Mouse (Mus musculus) stomach, postnatal 0 days (tissue): ENCODE measurements at regions not wholly inside any gene's neighbourhood (a gene's known extent, or its start where the extent isn't known, plus 50 kb on each side); places are given as distances from the start of the nearest gene placed in this dataset.
"Not testable (repeated sequence)": the region's sequence is repeated elsewhere in the genome, so short reads cannot be mapped to it uniquely, and the experiment has no call there.

Experiments
- ATAC-seq: fragments of 200-750 bp; cut with Nextera tagmentation; 2 replicates; pipeline ENCODE4 v1.8.0; 2017; ENCODE audit not compliant: low FRiP score, low TSS enrichment
- DNase-seq: peaks from one replicate; pipeline ENCODE4 v3.0.0-alpha.2; 2016; ENCODE audit warnings: low spot score
- H3K27ac ChIP-seq: fragments of 300-500 bp; sonication (generic); replicated peaks from 2 replicates; pipeline ENCODE4 v1.5.1; 2014; ENCODE audit warnings: mild to moderate bottlenecking, control low read depth
- H3K27me3 ChIP-seq: fragments of 300-500 bp; sonication (generic); 2 replicates; pipeline ENCODE4 v1.6.1; 2014; ENCODE audit warnings: low read length; ENCODE audit not compliant: control insufficient read depth, insufficient read depth
- H3K36me3 ChIP-seq: fragments of 300-500 bp; sonication (generic); 2 replicates; pipeline ENCODE4 v1.6.1; 2014; ENCODE audit warnings: low read length, mixed read lengths; ENCODE audit not compliant: control insufficient read depth, insufficient read depth
- H3K4me1 ChIP-seq: fragments of 300-500 bp; sonication (generic); replicated peaks from 2 replicates; pipeline ENCODE4 v1.6.1; 2014; ENCODE audit warnings: antibody characterized with exemption; ENCODE audit not compliant: control insufficient read depth, insufficient read depth
- H3K4me2 ChIP-seq: fragments of 300-500 bp; sonication (generic); replicated peaks from 2 replicates; pipeline ENCODE4 v1.6.1; 2014; ENCODE audit warnings: low read depth, mild to moderate bottlenecking, control low read depth, moderate library complexity
- H3K4me3 ChIP-seq: fragments of 300-500 bp; sonication (generic); 2 replicates; pipeline ENCODE4 v1.5.1; 2014; ENCODE audit warnings: low read depth, low read length, control low read depth
- H3K9ac ChIP-seq: fragments of 300-500 bp; sonication (generic); 2 replicates; pipeline ENCODE4 v1.6.1; 2014; ENCODE audit warnings: mild to moderate bottlenecking, low read length, control low read depth, mixed read lengths
- H3K9me3 ChIP-seq: fragments of 300-500 bp; sonication (generic); 2 replicates; pipeline ENCODE4 v1.6.1; 2016; ENCODE audit warnings: low read length; ENCODE audit not compliant: control insufficient read depth
- CTCF ChIP-seq: IDR thresholded peaks from 2 replicates; pipeline ENCODE4 v1.5.1; 2016; ENCODE audit warnings: antibody characterized with exemption, low read depth, mild to moderate bottlenecking, moderate library complexity
- EP300 ChIP-seq: optimal IDR thresholded peaks from 2 replicates; pipeline ENCODE3; 2016; ENCODE audit warnings: antibody characterized with exemption
- WGBS: fragments of 180-500 bp; shearing (Covaris S2); extraction: QIAGEN DNeasy Blood & Tissue Kit; methylation state at CpG from one replicate; pipeline ENCODE4 v1.1.7; 2014; 5-methylcytosine and 5-hydroxymethylcytosine counted together

- WGBS, result 11% methylated on average over 4 of the region's 4 CpGs
- Histone ChIP-seq H3K27ac (no peak overlapping the region), H3K9me3 (no peaks in the 10 kb centered on the region), H3K4me2 (no peak overlapping the region), H3K4me3 (no peak overlapping the region), H3K4me1 (no peaks in the 10 kb centered on the region), H3K27me3 (no peaks in the 10 kb centered on the region), H3K36me3 (no peaks in the 10 kb centered on the region), H3K9ac (no peak overlapping the region)
- ATAC-seq (no peak), DNase-seq (peak; percentile 36)
- TF ChIP-seq EP300 (no peak), CTCF (peak; percentile 74)
These were observed 72.2 kb downstream of the Trim42 start for GRCm38 (mm10) chr9:97297538-97297937.

GRCm38 (mm10) chr9:97295770-97296169 lies 74.0 kb downstream of the Trim42 start:
- ATAC-seq (no peak), DNase-seq (peak; percentile 36)
- 28% methylated on average over 7 of the region's 7 CpGs for WGBS
- TF ChIP-seq CTCF, result peak; percentile 79
- no peak for TF ChIP-seq EP300
- H3K27me3 ChIP-seq, result no peaks in the 10 kb centered on the region
- H3K36me3 ChIP-seq, result no peaks in the 10 kb centered on the region
- H3K27ac ChIP-seq, result no peak overlapping the region
- H3K9ac ChIP-seq, result no peak overlapping the region
- H3K9me3 ChIP-seq, result no peaks in the 10 kb centered on the region
- no peaks in the 10 kb centered on the region for H3K4me1 ChIP-seq
- no peak overlapping the region for H3K4me2 ChIP-seq
- no peak overlapping the region for H3K4me3 ChIP-seq

- no peaks in the 10 kb centered on the region for H3K36me3 ChIP-seq
- no peak overlapping the region for H3K9ac ChIP-seq
- TF ChIP-seq EP300 (no peak), CTCF (peak; percentile 30)
- ATAC-seq (no peak), DNase-seq (no peak)
- H3K4me2 ChIP-seq, result no peak overlapping the region
- no peaks in the 10 kb centered on the region for H3K4me1 ChIP-seq
- H3K9me3 ChIP-seq, result no peaks in the 10 kb centered on the region
- H3K27me3 ChIP-seq, result no peaks in the 10 kb centered on the region
- WGBS, result 77% methylated on average over 1 of the region's 1 CpGs
- H3K27ac ChIP-seq, result no peak overlapping the region
- no peak overlapping the region for H3K4me3 ChIP-seq
These were observed 77.9 kb downstream of the Trim42 start for GRCm38 (mm10) chr9:97291870-97292269.

- H3K4me2 ChIP-seq, result no peak overlapping the region
- peak; percentile 35 for DNase-seq
- H3K4me3 ChIP-seq, result no peak overlapping the region
- ATAC-seq, result peak; percentile 90
- WGBS, result 24% methylated on average over 7 of the region's 7 CpGs
- H3K9me3 ChIP-seq, result no peaks in the 10 kb centered on the region
- no peak overlapping the region for H3K27ac ChIP-seq
- no peaks in the 10 kb centered on the region for H3K36me3 ChIP-seq
- TF ChIP-seq CTCF, result no peak
- no peak for TF ChIP-seq EP300
- no peaks in the 10 kb centered on the region for H3K27me3 ChIP-seq
- H3K4me1 ChIP-seq, result no peaks in the 10 kb centered on the region
- no peak overlapping the region for H3K9ac ChIP-seq
These were observed 85.4 kb downstream of the Trim42 start for GRCm38 (mm10) chr9:97284282-97284802.

- no peak overlapping the region for H3K4me3 ChIP-seq
- no peaks in the 10 kb centered on the region for H3K36me3 ChIP-seq
- H3K27ac ChIP-seq, result no peak overlapping the region
- H3K27me3 ChIP-seq, result no peaks in the 10 kb centered on the region
- H3K9ac ChIP-seq, result no peak overlapping the region
- WGBS, result 89% methylated on average over 3 of the region's 3 CpGs
- DNase-seq (no peak), ATAC-seq (no peak)
- no peaks in the 10 kb centered on the region for H3K4me1 ChIP-seq
- no peaks in the 10 kb centered on the region for H3K9me3 ChIP-seq
- H3K4me2 ChIP-seq, result no peak overlapping the region
- TF ChIP-seq CTCF, result no peak
- TF ChIP-seq EP300, result no peak
These were observed 87.7 kb downstream of the Trim42 start for GRCm38 (mm10) chr9:97282090-97282489.

GRCm38 (mm10) chr9:97275449-97275848 lies 94.3 kb downstream of the Trim42 start:
- not testable (repeated sequence) for DNase-seq, H3K27ac ChIP-seq, H3K9ac ChIP-seq, H3K4me1 ChIP-seq, H3K9me3 ChIP-seq, H3K36me3 ChIP-seq, ATAC-seq, H3K4me2 ChIP-seq, H3K4me3 ChIP-seq, H3K27me3 ChIP-seq
- 78% methylated on average over 14 of the region's 14 CpGs for WGBS
